Mouse (Mus musculus) granulocyte monocyte progenitor cell, adult 5-6 weeks (primary cell): ENCODE data around the gene Cyp46a1. TPM values are rescaled to one million over a fixed set of nuclear protein-coding genes. Genes with fewer than 3 reads are reported as not detected.

Experiments
- ATAC-seq: replicated peaks from 2 replicates; pipeline ENCODE4 v1.8.0; 2016; ENCODE audit warnings: mild to moderate bottlenecking, moderate TSS enrichment, inconsistent platforms; ENCODE audit not compliant: poor library complexity, severe bottlenecking
- total RNA-seq, 2 experiments: library from RNA; stranded (forward) in 1 of 2; stranded (reverse) in 1 of 2; fragments of 200-712, 200-1000 nt in 1 of 2; fragments of >200 nt in 1 of 2; fragmentation: Nextera tagmentation in 1 of 2; gene quantifications; 2 replicates each; pipeline ENCODE4 v1.2.3; 2014 to 2017

The Cyp46a1 gene
- total RNA-seq (2014; fragmentation: Nextera tagmentation) (not detected in 2 replicates), total RNA-seq (2017) (not detected in 2 replicates)

GRCm38 (mm10) chr12:108333895-108334445 lies at the start of gene Cyp46a1:
Gene Cyp46a1 (plus strand): TSS chr12:108334381.
- peak; percentile 82 for ATAC-seq

GRCm38 (mm10) chr12:108284455-108285224 lies 49.5 kb upstream of the Cyp46a1 start:
- no peak for ATAC-seq

GRCm38 (mm10) chr12:108285225-108286011 lies 48.8 kb upstream of the Cyp46a1 start:
- no peak for ATAC-seq

GRCm38 (mm10) chr12:108286381-108286780 lies 47.8 kb upstream of the Cyp46a1 start:
- no peak for ATAC-seq

GRCm38 (mm10) chr12:108287011-108287410 lies 47.2 kb upstream of the Cyp46a1 start:
- no peak for ATAC-seq

GRCm38 (mm10) chr12:108288127-108288880 lies 45.9 kb upstream of the Cyp46a1 start:
- no peak for ATAC-seq

- ATAC-seq = peak; percentile 74
Measured at GRCm38 (mm10) chr12:108292419-108292818, 41.8 kb upstream of the Cyp46a1 start.

GRCm38 (mm10) chr12:108292957-108293356 lies 41.2 kb upstream of the Cyp46a1 start:
- ATAC-seq = peak; percentile 71

GRCm38 (mm10) chr12:108294620-108295019 lies 39.6 kb upstream of the Cyp46a1 start:
- ATAC-seq = no peak

- ATAC-seq = no peak
Measured at GRCm38 (mm10) chr12:108297033-108297432, 37.1 kb upstream of the Cyp46a1 start.

- no peak for ATAC-seq
Measured at GRCm38 (mm10) chr12:108301006-108301405, 33.2 kb upstream of the Cyp46a1 start.

- ATAC-seq = no peak
Measured at GRCm38 (mm10) chr12:108303778-108304365, 30.3 kb upstream of the Cyp46a1 start.

GRCm38 (mm10) chr12:108305172-108305571 lies 29.0 kb upstream of the Cyp46a1 start:
- ATAC-seq = no peak

GRCm38 (mm10) chr12:108305812-108306794 lies 28.1 kb upstream of the Cyp46a1 start, which contains the start of gene Hhipl1:
Gene Hhipl1 (plus strand): TSS chr12:108306270.
- 0 out of 2 replicates have a peak, but pooled peaks have one; percentile 23 for ATAC-seq

GRCm38 (mm10) chr12:108307553-108307952 lies 26.6 kb upstream of the Cyp46a1 start:
- peak; percentile 35; the same call in 1 of the 2 replicates for ATAC-seq

- no peak for ATAC-seq
Measured at GRCm38 (mm10) chr12:108308363-108308856, 25.8 kb upstream of the Cyp46a1 start.

- ATAC-seq = peak; percentile 81
Measured at GRCm38 (mm10) chr12:108309116-108309794, 24.9 kb upstream of the Cyp46a1 start.

GRCm38 (mm10) chr12:108310041-108310440 lies 24.1 kb upstream of the Cyp46a1 start:
- ATAC-seq = no peak
